Mouse (Mus musculus) liver, embryonic 14.5 days (tissue): ENCODE measurements around the gene Tnfrsf26.

Experiments used
- CTCF ChIP-seq: IDR thresholded peaks from 2 replicates; pipeline ENCODE4 v1.5.1; 2016; ENCODE audit warnings: antibody characterized with exemption, low read depth, control low read depth
- EP300 ChIP-seq: IDR thresholded peaks from 2 replicates; pipeline ENCODE4 v1.6.1; 2016; ENCODE audit warnings: antibody characterized with exemption, low read depth

DNA sequence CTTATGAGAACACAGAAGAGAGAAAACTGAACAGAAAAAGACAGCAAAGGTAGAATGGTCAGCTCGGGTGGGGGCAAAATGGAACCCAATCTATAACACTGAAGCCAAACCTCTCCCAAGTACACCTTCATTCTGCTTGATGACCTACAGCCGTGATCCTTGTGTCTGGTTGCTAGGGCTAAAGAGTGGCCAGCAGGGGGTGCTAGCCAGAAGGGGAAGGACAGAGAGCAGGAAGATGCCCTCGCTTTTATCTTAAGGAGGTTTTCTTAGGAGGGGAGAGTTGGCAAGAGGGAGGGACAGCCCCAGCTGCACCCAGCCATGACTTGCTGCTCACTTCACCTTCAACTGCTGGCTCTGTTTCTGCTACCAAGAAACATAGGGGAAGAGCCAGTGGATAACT, 44.6 kb downstream of the Tnfrsf26 start:
- no peak for TF ChIP-seq EP300
- TF ChIP-seq CTCF, result peak; percentile 91
